Mouse (Mus musculus): ENCODE data around the gene Pomc. TPM values are rescaled to one million over a fixed set of nuclear protein-coding genes. Genes with fewer than 3 reads are reported as not detected.
"Not testable (repeated sequence)": the region's sequence is repeated elsewhere in the genome, so short reads cannot be mapped to it uniquely, and the experiment has no call there.

Pomc gene
- polyA plus RNA-seq, 1 experiment: 0.20 TPM

GRCm38 (mm10) chr12:3967196-3967595 lies 12.4 kb downstream of the Pomc start:
- WGBS: 82% methylated on average over 4 of the region's 4 CpGs

GRCm38 (mm10) chr12:3968380-3968779 lies 13.6 kb downstream of the Pomc start:
- TF ChIP-seq CTCF (IDR thresholded peaks at IDR 0.05; ENCODE audit: extremely low read depth, insufficient read length, insufficient replicate concordance, low read depth, low read length): no peak
- no peak for TF ChIP-seq POLR2A (IDR thresholded peaks at IDR 0.05; ENCODE audit: low read depth, low read length)
- no peak overlapping the region for H3K4me3 ChIP-seq (ENCODE audit: low read depth, low read length)
- no peak overlapping the region for H3K27ac ChIP-seq (ENCODE audit: insufficient read depth, low read depth, low read length)
- no peaks in the 10 kb centered on the region for H3K4me1 ChIP-seq (ENCODE audit: control insufficient read depth, insufficient read depth, insufficient read length, low read length)
- 59% methylated on average over 9 of the region's 9 CpGs for WGBS
- peaks cover 6% of the 10 kb centered on the region for H3K36me3 ChIP-seq (ENCODE audit: control insufficient read depth, insufficient read depth, low read length)
- no peaks in the 10 kb centered on the region for H3K27me3 ChIP-seq (ENCODE audit: control insufficient read depth, insufficient read depth, low read length)

More at GRCm38 (mm10) chr12:3967196-3967595, 12.4 kb downstream of the Pomc start:
- H3K36me3 ChIP-seq (ENCODE audit: control insufficient read depth, insufficient read depth, low read length): peaks cover 5% of the 10 kb centered on the region
- no peaks in the 10 kb centered on the region for H3K27me3 ChIP-seq (ENCODE audit: control insufficient read depth, insufficient read depth, low read length)
- TF ChIP-seq CTCF (IDR thresholded peaks at IDR 0.05; ENCODE audit: extremely low read depth, insufficient read length, insufficient replicate concordance, low read depth, low read length) (no peak), POLR2A (IDR thresholded peaks at IDR 0.05; ENCODE audit: low read depth, low read length) (no peak)
- no peak overlapping the region for H3K27ac ChIP-seq (ENCODE audit: insufficient read depth, low read depth, low read length)
- H3K4me3 ChIP-seq (ENCODE audit: low read depth, low read length): no peak overlapping the region
- H3K4me1 ChIP-seq (ENCODE audit: control insufficient read depth, insufficient read depth, insufficient read length, low read length): no peaks in the 10 kb centered on the region

GRCm38 (mm10) chr12:3973169-3973568 lies 18.4 kb downstream of the Pomc start:
- not testable (repeated sequence) for H3K27ac ChIP-seq (ENCODE audit: insufficient read depth, low read depth, low read length); H3K27me3 ChIP-seq (ENCODE audit: control insufficient read depth, insufficient read depth, low read length); H3K4me1 ChIP-seq (ENCODE audit: control insufficient read depth, insufficient read depth, insufficient read length, low read length); H3K4me3 ChIP-seq (ENCODE audit: low read depth, low read length)
- peaks cover 10% of the 10 kb centered on the region for H3K36me3 ChIP-seq (ENCODE audit: control insufficient read depth, insufficient read depth, low read length)
- WGBS: 94% methylated on average over 6 of the region's 6 CpGs

DNA sequence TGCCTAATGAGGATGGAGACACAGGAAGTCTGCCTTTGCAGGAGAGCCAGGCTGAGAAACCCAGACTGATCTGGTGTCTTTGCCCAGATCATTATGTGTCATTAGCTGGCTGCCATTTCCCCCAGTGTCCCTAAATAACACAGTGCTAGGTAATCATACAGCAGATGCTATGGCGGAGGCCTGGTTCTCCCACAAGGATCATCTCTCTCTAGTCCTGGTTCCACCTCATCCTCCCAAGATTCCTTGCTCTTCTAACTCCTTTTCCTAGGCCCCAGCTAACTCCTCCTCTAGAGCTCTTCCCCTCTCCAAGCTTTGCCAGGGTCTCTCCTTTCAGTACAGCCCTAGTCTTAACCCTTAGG lies 26.2 kb downstream of the Pomc start:
- Histone ChIP-seq H3K4me3 (ENCODE audit: low read depth, low read length) (no peak overlapping the region), H3K27me3 (ENCODE audit: control insufficient read depth, insufficient read depth, low read length) (no peaks in the 10 kb centered on the region), H3K4me1 (ENCODE audit: control insufficient read depth, insufficient read depth, insufficient read length, low read length) (peaks cover 4% of the 10 kb centered on the region; the same call in 1 of the 2 replicates), H3K27ac (ENCODE audit: insufficient read depth, low read depth, low read length) (no peak overlapping the region), H3K36me3 (ENCODE audit: control insufficient read depth, insufficient read depth, low read length) (peaks cover 4% of the 10 kb centered on the region; the same call in 1 of the 2 replicates)
- TF ChIP-seq CTCF (IDR thresholded peaks at IDR 0.05; ENCODE audit: extremely low read depth, insufficient read length, insufficient replicate concordance, low read depth, low read length): no peak
- TF ChIP-seq POLR2A (IDR thresholded peaks at IDR 0.05; ENCODE audit: low read depth, low read length): no peak
- 43% methylated on average over 1 of the region's 1 CpGs for WGBS

DNA sequence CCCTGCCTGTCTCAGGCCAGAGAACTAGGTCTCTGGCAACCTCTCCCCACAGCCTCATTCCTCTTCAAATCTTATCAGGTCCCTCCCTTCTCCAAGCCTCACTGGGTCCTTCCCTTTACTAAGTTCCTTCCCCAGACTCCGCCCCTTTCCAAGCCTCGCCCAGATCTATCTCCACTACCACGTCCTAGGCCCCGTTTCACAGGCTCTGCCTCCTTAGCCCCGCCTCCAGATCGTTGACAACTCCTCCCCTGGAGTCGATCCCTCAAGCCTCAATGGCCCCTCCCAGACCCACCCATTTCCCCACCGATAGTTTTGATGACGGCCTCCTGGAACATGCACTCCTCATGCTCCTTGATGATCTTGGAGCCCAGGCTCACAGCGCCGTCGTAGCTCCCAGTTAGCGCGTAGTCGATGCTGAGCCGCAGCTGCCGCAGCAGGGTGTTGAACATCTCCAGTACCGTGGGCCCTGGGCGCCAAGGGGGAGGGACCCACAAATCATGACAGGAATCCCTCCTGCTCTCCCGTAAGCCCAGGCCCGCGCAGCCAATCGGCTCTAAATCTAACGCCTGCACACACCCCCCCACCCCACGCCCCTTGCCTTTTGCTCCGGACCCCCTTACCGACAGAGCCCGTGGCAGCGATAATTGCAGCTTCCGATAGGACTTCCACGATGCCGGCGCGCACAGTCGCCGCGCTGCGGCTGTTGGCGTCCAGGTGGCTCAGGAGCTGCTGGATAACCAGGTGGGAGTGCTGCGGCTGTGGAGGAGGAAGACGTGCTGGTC lies 26.8 kb downstream of the Pomc start:
- 1% methylated on average over 41 of the region's 41 CpGs for WGBS
- H3K27me3 ChIP-seq (ENCODE audit: control insufficient read depth, insufficient read depth, low read length): no peaks in the 10 kb centered on the region
- peaks cover 4% of the 10 kb centered on the region; the same call in 1 of the 2 replicates for H3K4me1 ChIP-seq (ENCODE audit: control insufficient read depth, insufficient read depth, insufficient read length, low read length)
- H3K4me3 ChIP-seq (ENCODE audit: low read depth, low read length): peak overlapping the region; percentile 67
- TF ChIP-seq POLR2A (IDR thresholded peaks at IDR 0.05; ENCODE audit: low read depth, low read length): peak; percentile 47; the same call in 1 of the 2 replicates
- TF ChIP-seq CTCF (IDR thresholded peaks at IDR 0.05; ENCODE audit: extremely low read depth, insufficient read length, insufficient replicate concordance, low read depth, low read length): no peak
- H3K36me3 ChIP-seq (ENCODE audit: control insufficient read depth, insufficient read depth, low read length): peaks cover 4% of the 10 kb centered on the region; the same call in 1 of the 2 replicates
- no peak overlapping the region for H3K27ac ChIP-seq (ENCODE audit: insufficient read depth, low read depth, low read length)

DNA sequence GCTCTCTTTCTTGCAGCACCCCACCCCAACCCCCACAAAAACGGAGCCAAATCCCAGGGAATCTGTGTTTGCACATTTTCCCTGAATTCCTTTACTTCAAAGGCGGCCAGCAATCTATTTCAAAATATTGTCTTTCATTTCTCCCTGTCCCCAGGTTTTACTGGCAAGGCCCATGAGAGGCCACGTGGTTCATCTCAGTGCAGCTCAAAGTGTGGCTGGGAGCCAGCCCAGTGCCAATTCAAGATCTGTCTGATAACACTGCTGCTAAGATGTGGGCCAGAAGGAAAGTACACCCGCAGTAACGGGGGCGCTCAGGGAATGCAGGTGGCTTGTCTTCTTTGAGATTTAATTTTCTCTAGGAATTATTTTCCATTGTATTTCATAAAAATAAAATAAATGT lies 27.5 kb downstream of the Pomc start:
- Histone ChIP-seq H3K4me1 (ENCODE audit: control insufficient read depth, insufficient read depth, insufficient read length, low read length) (peaks cover 4% of the 10 kb centered on the region; the same call in 1 of the 2 replicates), H3K4me3 (ENCODE audit: low read depth, low read length) (peak overlapping the region; percentile 67), H3K27ac (ENCODE audit: insufficient read depth, low read depth, low read length) (no peak overlapping the region), H3K36me3 (ENCODE audit: control insufficient read depth, insufficient read depth, low read length) (peaks cover 2% of the 10 kb centered on the region; the same call in 1 of the 2 replicates), H3K27me3 (ENCODE audit: control insufficient read depth, insufficient read depth, low read length) (no peaks in the 10 kb centered on the region)
- 13% methylated on average over 6 of the region's 6 CpGs for WGBS
- TF ChIP-seq CTCF (IDR thresholded peaks at IDR 0.05; ENCODE audit: extremely low read depth, insufficient read length, insufficient replicate concordance, low read depth, low read length) (no peak), POLR2A (IDR thresholded peaks at IDR 0.05; ENCODE audit: low read depth, low read length) (no peak)

DNA sequence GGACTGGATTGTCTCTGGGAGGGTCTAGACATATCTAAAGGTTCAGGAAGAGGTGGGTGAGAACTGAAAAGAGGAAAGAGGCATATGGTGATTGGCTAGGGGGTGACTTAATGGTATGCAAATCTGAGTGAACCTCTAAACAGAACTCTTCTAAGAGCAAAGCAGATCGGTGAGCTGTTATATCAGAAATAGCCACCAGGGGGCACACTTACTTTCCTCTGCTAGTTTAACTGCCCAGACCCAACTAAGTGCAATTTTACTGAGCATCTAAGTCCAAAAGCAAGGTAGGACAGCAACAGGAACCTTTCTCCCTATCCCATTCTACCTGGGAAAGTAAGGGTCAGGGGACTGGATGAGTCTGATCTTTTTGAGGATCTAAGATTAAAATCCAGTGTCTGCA lies 29.0 kb downstream of the Pomc start:
- H3K27ac ChIP-seq (ENCODE audit: insufficient read depth, low read depth, low read length): no peak overlapping the region
- H3K4me3 ChIP-seq (ENCODE audit: low read depth, low read length): no peak overlapping the region
- WGBS: 3% methylated on average over 1 of the region's 1 CpGs
- H3K27me3 ChIP-seq (ENCODE audit: control insufficient read depth, insufficient read depth, low read length): no peaks in the 10 kb centered on the region
- TF ChIP-seq CTCF (IDR thresholded peaks at IDR 0.05; ENCODE audit: extremely low read depth, insufficient read length, insufficient replicate concordance, low read depth, low read length) (no peak), POLR2A (IDR thresholded peaks at IDR 0.05; ENCODE audit: low read depth, low read length) (no peak)
- H3K36me3 ChIP-seq (ENCODE audit: control insufficient read depth, insufficient read depth, low read length): no peaks in the 10 kb centered on the region
- H3K4me1 ChIP-seq (ENCODE audit: control insufficient read depth, insufficient read depth, insufficient read length, low read length): peaks cover 4% of the 10 kb centered on the region; the same call in 1 of the 2 replicates

Measured in small intestine, adult 2 months (tissue).